Mouse (Mus musculus): ENCODE results near the gene Trim46. TPM values are rescaled to one million over a fixed set of nuclear protein-coding genes. Genes with fewer than 3 reads are reported as not detected.

Trim46 gene
- total RNA-seq, 2 experiments from 2014 or later = 0.55 to 0.80 TPM

Other genes starting within 250 kb of the Trim46 start
- gene Rusc1, start 153.0 kb downstream of the Trim46 start, total RNA-seq (2015) = 11.6 and 13.7 TPM in 2 replicates
- gene Rusc1, start 153.0 kb downstream of the Trim46 start, total RNA-seq (2017) = 11.3 and 11.8 TPM in 2 replicates
- gene Gm43738, start 145.2 kb downstream of the Trim46 start, total RNA-seq (2015) = not detected in 2 replicates
- gene Gm43738, start 145.2 kb downstream of the Trim46 start, total RNA-seq (2017) = not detected in 2 replicates
- 57.3 and 64.0 TPM in 2 replicates for gene Fdps, start 144.3 kb downstream of the Trim46 start, total RNA-seq (2015)
- gene Fdps, start 144.3 kb downstream of the Trim46 start, total RNA-seq (2017) = 132 and 150 TPM in 2 replicates
- gene Pklr, start 110.2 kb downstream of the Trim46 start, total RNA-seq (2015) = 1.2 and 4.0 TPM in 2 replicates
- 1.4 and 8.0 TPM in 2 replicates for gene Pklr, start 110.2 kb downstream of the Trim46 start, total RNA-seq (2017)
- not detected in 2 replicates for gene Hcn3, start 86.1 kb downstream of the Trim46 start, total RNA-seq (2015)
- gene Hcn3, start 86.1 kb downstream of the Trim46 start, total RNA-seq (2017) = not detected in 2 replicates
- gene Clk2, start 81.5 kb downstream of the Trim46 start, total RNA-seq (2015) = 38.1 and 38.4 TPM in 2 replicates
- 47.1 and 48.5 TPM in 2 replicates for gene Clk2, start 81.5 kb downstream of the Trim46 start, total RNA-seq (2017)
- 43.0 and 52.9 TPM in 2 replicates for gene Scamp3, start 68.8 kb downstream of the Trim46 start, total RNA-seq (2015)
- gene Scamp3, start 68.8 kb downstream of the Trim46 start, total RNA-seq (2017) = 17.9 and 18.1 TPM in 2 replicates
- 11.2 and 13.5 TPM in 2 replicates for gene Fam189b, start 63.2 kb downstream of the Trim46 start, total RNA-seq (2015)
- gene Fam189b, start 63.2 kb downstream of the Trim46 start, total RNA-seq (2017) = 3.3 and 5.6 TPM in 2 replicates
- 77.6 and 78.1 TPM in 2 replicates for gene Gba, start 43.4 kb downstream of the Trim46 start, total RNA-seq (2015)
- 71.1 and 79.5 TPM in 2 replicates for gene Gba, start 43.4 kb downstream of the Trim46 start, total RNA-seq (2017)
- gene Thbs3, start 31.1 kb downstream of the Trim46 start, total RNA-seq (2015) = 0.07 TPM in 1 of 2 replicates, not detected in the other
- gene Thbs3, start 31.1 kb downstream of the Trim46 start, total RNA-seq (2017) = 0.12 and 0.70 TPM in 2 replicates
- gene Mtx1, start 19.2 kb downstream of the Trim46 start, total RNA-seq (2015) = 49.5 and 57.8 TPM in 2 replicates
- 41.8 and 45.3 TPM in 2 replicates for gene Mtx1, start 19.2 kb downstream of the Trim46 start, total RNA-seq (2017)
- gene Muc1, start 17.3 kb downstream of the Trim46 start, total RNA-seq (2015) = 0.25 and 0.58 TPM in 2 replicates
- gene Muc1, start 17.3 kb downstream of the Trim46 start, total RNA-seq (2017) = 0.18 TPM in 1 of 2 replicates, not detected in the other
- gene Krtcap2, start 343 bp downstream of the Trim46 start, total RNA-seq (2015) = 142 and 167 TPM in 2 replicates
- gene Krtcap2, start 343 bp downstream of the Trim46 start, total RNA-seq (2017) = 159 and 189 TPM in 2 replicates
- 84.6 and 95.5 TPM in 2 replicates for gene Dpm3, start 13.0 kb upstream of the Trim46 start, total RNA-seq (2015)
- 72.1 and 82.3 TPM in 2 replicates for gene Dpm3, start 13.0 kb upstream of the Trim46 start, total RNA-seq (2017)
- 42.9 and 68.4 TPM in 2 replicates for gene Slc50a1, start 24.3 kb upstream of the Trim46 start, total RNA-seq (2015)
- gene Slc50a1, start 24.3 kb upstream of the Trim46 start, total RNA-seq (2017) = 31.5 and 52.2 TPM in 2 replicates
- gene Efna1, start 34.8 kb upstream of the Trim46 start, total RNA-seq (2015) = not detected in 2 replicates
- gene Efna1, start 34.8 kb upstream of the Trim46 start, total RNA-seq (2017) = not detected in 2 replicates
- gene Efna3, start 76.7 kb upstream of the Trim46 start, total RNA-seq (2015) = not detected in 2 replicates
- gene Efna3, start 76.7 kb upstream of the Trim46 start, total RNA-seq (2017) = not detected in 2 replicates
- gene Efna4, start 91.7 kb upstream of the Trim46 start, total RNA-seq (2015) = 0.16 and 0.33 TPM in 2 replicates
- gene Efna4, start 91.7 kb upstream of the Trim46 start, total RNA-seq (2017) = not detected in 2 replicates
- gene Adam15, start 103.7 kb upstream of the Trim46 start, total RNA-seq (2015) = 107 and 135 TPM in 2 replicates
- gene Adam15, start 103.7 kb upstream of the Trim46 start, total RNA-seq (2017) = 100 and 124 TPM in 2 replicates
- not detected in 2 replicates for gene Dcst2, start 115.7 kb upstream of the Trim46 start, total RNA-seq (2015)
- gene Dcst2, start 115.7 kb upstream of the Trim46 start, total RNA-seq (2017) = not detected in 2 replicates
- 0.14 TPM in 1 of 2 replicates, not detected in the other for gene Dcst1, start 118.9 kb upstream of the Trim46 start, total RNA-seq (2015)
- not detected in 2 replicates for gene Dcst1, start 118.9 kb upstream of the Trim46 start, total RNA-seq (2017)
- 38.9 and 41.1 TPM in 2 replicates for gene Zbtb7b, start 148.5 kb upstream of the Trim46 start, total RNA-seq (2015)
- 63.8 and 71.3 TPM in 2 replicates for gene Zbtb7b, start 148.5 kb upstream of the Trim46 start, total RNA-seq (2017)
- 1.6 and 2.3 TPM in 2 replicates for gene Lenep, start 156.5 kb upstream of the Trim46 start, total RNA-seq (2015)
- 0.37 and 0.44 TPM in 2 replicates for gene Lenep, start 156.5 kb upstream of the Trim46 start, total RNA-seq (2017)
- gene Flad1, start 165.6 kb upstream of the Trim46 start, total RNA-seq (2015) = 9.7 and 11.6 TPM in 2 replicates
- 10.8 and 11.8 TPM in 2 replicates for gene Flad1, start 165.6 kb upstream of the Trim46 start, total RNA-seq (2017)
- gene Cks1b, start 172.1 kb upstream of the Trim46 start, total RNA-seq (2015) = 157 and 174 TPM in 2 replicates
- gene Cks1b, start 172.1 kb upstream of the Trim46 start, total RNA-seq (2017) = 126 and 134 TPM in 2 replicates
- gene Shc1, start 172.1 kb upstream of the Trim46 start, total RNA-seq (2015) = 42.9 and 51.6 TPM in 2 replicates
- gene Shc1, start 172.1 kb upstream of the Trim46 start, total RNA-seq (2017) = 52.4 and 55.1 TPM in 2 replicates
- 23.2 and 28.2 TPM in 2 replicates for gene Pygo2, start 183.9 kb upstream of the Trim46 start, total RNA-seq (2015)
- gene Pygo2, start 183.9 kb upstream of the Trim46 start, total RNA-seq (2017) = 11.2 and 18.2 TPM in 2 replicates
- 15.5 and 19.9 TPM in 2 replicates for gene Pbxip1, start 190.4 kb upstream of the Trim46 start, total RNA-seq (2015)
- 33.1 and 39.6 TPM in 2 replicates for gene Pbxip1, start 190.4 kb upstream of the Trim46 start, total RNA-seq (2017)
- 13.7 and 14.2 TPM in 2 replicates for gene Pmvk, start 208.2 kb upstream of the Trim46 start, total RNA-seq (2015)
- gene Pmvk, start 208.2 kb upstream of the Trim46 start, total RNA-seq (2017) = 16.2 and 22.4 TPM in 2 replicates